Mouse (Mus musculus) heart, postnatal 0 days (tissue): ENCODE results near the gene Dennd1a. TPM values are rescaled to one million over a fixed set of nuclear protein-coding genes. Genes with fewer than 3 reads are reported as not detected.
"Not testable (repeated sequence)": the region's sequence is repeated elsewhere in the genome, so short reads cannot be mapped to it uniquely, and the experiment has no call there.

Experiments used
- ATAC-seq: fragments of 200-750 bp; cut with Nextera tagmentation; 2 replicates; pipeline ENCODE4 v1.8.0; 2017; ENCODE audit warnings: low read depth, moderate number of reproducible peaks, moderate library complexity; ENCODE audit not compliant: insufficient read depth
- DNase-seq: peaks from one replicate; pipeline ENCODE4 v3.0.0-alpha.2; 2016; ENCODE audit warnings: low spot score
- H3K27ac ChIP-seq: fragments of 300-500 bp; sonication (generic); 2 replicates; pipeline ENCODE4 v1.5.1; 2014; ENCODE audit warnings: low read depth, mild to moderate bottlenecking
- H3K27me3 ChIP-seq: fragments of 300-500 bp; sonication (generic); 2 replicates; pipeline ENCODE4 v1.6.1; 2014; ENCODE audit warnings: low read length, mixed read lengths; ENCODE audit not compliant: control insufficient read depth, insufficient read depth
- H3K36me3 ChIP-seq: fragments of 300-500 bp; sonication (generic); replicated peaks from 2 replicates; pipeline ENCODE4 v1.6.1; 2014; ENCODE audit warnings: low read length, mixed read lengths; ENCODE audit not compliant: control insufficient read depth, insufficient read depth
- H3K4me1 ChIP-seq: fragments of 300-500 bp; sonication (generic); 2 replicates; pipeline ENCODE4 v1.6.1; 2014; ENCODE audit warnings: antibody characterized with exemption; ENCODE audit not compliant: control insufficient read depth, insufficient read depth
- H3K4me2 ChIP-seq: fragments of 300-500 bp; sonication (generic); 2 replicates; pipeline ENCODE4 v1.6.1; 2014; ENCODE audit warnings: low read depth, mild to moderate bottlenecking, low read length, moderate library complexity
- H3K4me3 ChIP-seq: fragments of 300-500 bp; sonication (generic); 2 replicates; pipeline ENCODE4 v1.5.1; 2014; ENCODE audit warnings: low read depth, low read length
- H3K9ac ChIP-seq: fragments of 300-500 bp; sonication (generic); replicated peaks from 2 replicates; pipeline ENCODE4 v1.6.1; 2014; ENCODE audit warnings: low read depth, low read length, mixed read lengths
- H3K9me3 ChIP-seq: fragments of 300-500 bp; sonication (generic); replicated peaks from 2 replicates; pipeline ENCODE4 v1.6.1; 2016; ENCODE audit warnings: low read length; ENCODE audit not compliant: control insufficient read depth
- CTCF ChIP-seq: IDR thresholded peaks from 2 replicates; pipeline ENCODE4 v1.5.1; 2016; ENCODE audit warnings: antibody characterized with exemption, control low read depth, low read depth
- EP300 ChIP-seq: IDR thresholded peaks from 2 replicates; pipeline ENCODE4 v1.6.1; 2016; ENCODE audit warnings: antibody characterized with exemption, low read depth
- WGBS: fragments of 180-500 bp; shearing (Covaris S2); extraction: QIAGEN DNeasy Blood & Tissue Kit; methylation state at CpG from one replicate; pipeline ENCODE4 v1.1.7; 2014; 5-methylcytosine and 5-hydroxymethylcytosine counted together
- polyA plus RNA-seq: library from polyadenylated mRNA; unstranded; fragments of >200 nt; fragmentation: Nextera tagmentation; extraction: Ambion mirVana; gene quantifications from 2 replicates; pipeline ENCODE4 v1.2.1, GENCODE M21; 2015
- total RNA-seq: library from RNA; depleted of rRNA; stranded (reverse); fragments of >200 nt; gene quantifications from 2 replicates; pipeline ENCODE4 v1.2.3, GENCODE M21; 2014; ENCODE audit warnings: low replicate concordance

Dennd1a gene
- total and polyA plus RNA-seq, 2 experiments from 2014 or later, result 5.7 to 15.8 TPM

- H3K9me3 ChIP-seq, result no peaks in the 10 kb centered on the region
- no peak overlapping the region for H3K4me3 ChIP-seq
- no peak overlapping the region for H3K4me2 ChIP-seq
- H3K4me1 ChIP-seq, result no peaks in the 10 kb centered on the region
- WGBS, result 58% methylated on average over 9 of the region's 9 CpGs
- no peak overlapping the region for H3K9ac ChIP-seq
- DNase-seq (no peak), ATAC-seq (no peak)
- TF ChIP-seq EP300 (no peak), CTCF (no peak)
- no peaks in the 10 kb centered on the region for H3K36me3 ChIP-seq
- H3K27ac ChIP-seq, result no peak overlapping the region
- H3K27me3 ChIP-seq, result no peaks in the 10 kb centered on the region
Measured at GRCm38 (mm10) chr2:37945598-37946336, 341.4 kb downstream of the Dennd1a start.

- TF ChIP-seq CTCF (no peak), EP300 (no peak)
- Histone ChIP-seq H3K27me3 (no peaks in the 10 kb centered on the region), H3K9me3 (no peaks in the 10 kb centered on the region), H3K27ac (no peak overlapping the region), H3K36me3 (no peaks in the 10 kb centered on the region), H3K4me3 (no peak overlapping the region), H3K4me2 (no peak overlapping the region), H3K4me1 (no peaks in the 10 kb centered on the region), H3K9ac (no peak overlapping the region)
- DNase-seq (no peak), ATAC-seq (no peak)
- WGBS, result 81% methylated on average over 2 of the region's 2 CpGs
Measured at GRCm38 (mm10) chr2:37942906-37943305, 344.3 kb downstream of the Dennd1a start.

GRCm38 (mm10) chr2:37941741-37942140 lies 345.4 kb downstream of the Dennd1a start:
- Histone ChIP-seq H3K36me3 (no peaks in the 10 kb centered on the region), H3K27me3 (no peaks in the 10 kb centered on the region)
- TF ChIP-seq CTCF (no peak), EP300 (no peak)

GRCm38 (mm10) chr2:37940845-37941361 lies 346.3 kb downstream of the Dennd1a start:
- DNase-seq, result no peak
- Histone ChIP-seq H3K27me3 (no peaks in the 10 kb centered on the region), H3K4me3 (no peak overlapping the region), H3K4me2 (no peak overlapping the region), H3K4me1 (no peaks in the 10 kb centered on the region), H3K36me3 (no peaks in the 10 kb centered on the region; the same call in 1 of the 2 replicates), H3K9ac (no peak overlapping the region), H3K27ac (no peak overlapping the region), H3K9me3 (no peaks in the 10 kb centered on the region)
- TF ChIP-seq CTCF (no peak), EP300 (no peak)
- WGBS, result 75% methylated on average over 4 of the region's 4 CpGs
- ATAC-seq, result no peak

More at GRCm38 (mm10) chr2:37941741-37942140, 345.4 kb downstream of the Dennd1a start:
- H3K27ac ChIP-seq, result no peak overlapping the region
- H3K4me3 ChIP-seq, result no peak overlapping the region
- H3K4me2 ChIP-seq, result no peak overlapping the region
- DNase-seq (no peak), ATAC-seq (no peak)
- no peaks in the 10 kb centered on the region for H3K9me3 ChIP-seq
- H3K4me1 ChIP-seq, result no peaks in the 10 kb centered on the region
- no peak overlapping the region for H3K9ac ChIP-seq

- Histone ChIP-seq H3K27me3 (no peaks in the 10 kb centered on the region), H3K9me3 (no peaks in the 10 kb centered on the region), H3K4me1 (no peaks in the 10 kb centered on the region), H3K36me3 (peaks cover 8% of the 10 kb centered on the region), H3K4me3 (no peak overlapping the region), H3K4me2 (no peak overlapping the region), H3K9ac (no peak overlapping the region), H3K27ac (no peak overlapping the region)
- TF ChIP-seq EP300 (no peak), CTCF (no peak)
- DNase-seq (no peak), ATAC-seq (no peak)
- 90% methylated on average over 1 of the region's 1 CpGs for WGBS
Measured at GRCm38 (mm10) chr2:37939997-37940396, 347.2 kb downstream of the Dennd1a start.

GRCm38 (mm10) chr2:37936922-37937321 lies 350.3 kb downstream of the Dennd1a start:
- H3K27me3 ChIP-seq, H3K4me2 ChIP-seq, H3K4me3 ChIP-seq, H3K27ac ChIP-seq, H3K36me3 ChIP-seq, H3K4me1 ChIP-seq, H3K9me3 ChIP-seq, ATAC-seq, H3K9ac ChIP-seq, DNase-seq: not testable (repeated sequence)
- WGBS, result 60% methylated on average over 4 of the region's 4 CpGs
